Mouse (Mus musculus): Measurements from ENCODE around the gene Cltb. TPM values are rescaled to one million over a fixed set of nuclear protein-coding genes. Genes with fewer than 3 reads are reported as not detected.

The Cltb gene
- polyA plus RNA-seq, 1 experiment from 2014 or later, result 38.6 TPM

Small RNA genes lying within 50 kb of the gene (microRNA-seq; reads per million reads assigned to microRNA genes)
- not detected for gene Gm24195 (ENCODE audit: borderline number of aligned reads)

Other genes starting within 250 kb of the Cltb start
- 2.1 and 3.0 TPM in 2 replicates for gene Cplx2, start 240.0 kb downstream of the Cltb start, polyA plus RNA-seq (2014; fragmentation: Nextera tagmentation; extraction: Ambion mirVana)
- gene Thoc3, start 142.5 kb downstream of the Cltb start, polyA plus RNA-seq (2014; fragmentation: Nextera tagmentation; extraction: Ambion mirVana), result 98.8 and 99.7 TPM in 2 replicates
- 7.0 and 7.6 TPM in 2 replicates for gene Simc1, start 107.6 kb downstream of the Cltb start, polyA plus RNA-seq (2014; fragmentation: Nextera tagmentation; extraction: Ambion mirVana)
- 126 and 137 TPM in 2 replicates for gene 4833439L19Rik, start 45.9 kb downstream of the Cltb start, polyA plus RNA-seq (2014; fragmentation: Nextera tagmentation; extraction: Ambion mirVana)
- gene Arl10, start 36.3 kb downstream of the Cltb start, polyA plus RNA-seq (2014; fragmentation: Nextera tagmentation; extraction: Ambion mirVana), result 17.6 and 18.4 TPM in 2 replicates
- 61.8 and 65.6 TPM in 2 replicates for gene Nop16, start 21.3 kb downstream of the Cltb start, polyA plus RNA-seq (2014; fragmentation: Nextera tagmentation; extraction: Ambion mirVana)
- gene Higd2a, start 21.1 kb downstream of the Cltb start, polyA plus RNA-seq (2014; fragmentation: Nextera tagmentation; extraction: Ambion mirVana), result 225 and 241 TPM in 2 replicates
- 61.1 and 73.8 TPM in 2 replicates for gene Faf2, start 10.4 kb upstream of the Cltb start, polyA plus RNA-seq (2014; fragmentation: Nextera tagmentation; extraction: Ambion mirVana)
- gene Rnf44, start 82.6 kb upstream of the Cltb start, polyA plus RNA-seq (2014; fragmentation: Nextera tagmentation; extraction: Ambion mirVana), result 70.7 and 75.8 TPM in 2 replicates
- gene Cdhr2, start 90.1 kb upstream of the Cltb start, polyA plus RNA-seq (2014; fragmentation: Nextera tagmentation; extraction: Ambion mirVana), result 0.04 and 0.24 TPM in 2 replicates
- gene Gprin1, start 138.5 kb upstream of the Cltb start, polyA plus RNA-seq (2014; fragmentation: Nextera tagmentation; extraction: Ambion mirVana), result 0.13 TPM in 2 replicates
- gene Sncb, start 155.3 kb upstream of the Cltb start, polyA plus RNA-seq (2014; fragmentation: Nextera tagmentation; extraction: Ambion mirVana), result 0.27 and 0.59 TPM in 2 replicates
- gene Eif4e1b, start 172.7 kb upstream of the Cltb start, polyA plus RNA-seq (2014; fragmentation: Nextera tagmentation; extraction: Ambion mirVana), result not detected in 2 replicates
- 2.4 and 3.9 TPM in 2 replicates for gene Tspan17, start 178.0 kb upstream of the Cltb start, polyA plus RNA-seq (2014; fragmentation: Nextera tagmentation; extraction: Ambion mirVana)